Mouse (Mus musculus) embryonic facial prominence, embryonic 11.5 days (tissue): ENCODE measurements around the gene Vim. TPM values are rescaled to one million over a fixed set of nuclear protein-coding genes. Genes with fewer than 3 reads are reported as not detected.
"Not testable (repeated sequence)": the region's sequence is repeated elsewhere in the genome, so short reads cannot be mapped to it uniquely, and the experiment has no call there.

ENCODE experiments used
- ATAC-seq: fragments of 200-750 bp; cut with Nextera tagmentation; replicated peaks from 2 replicates; pipeline ENCODE4 v1.8.0; 2017; ENCODE audit warnings: low read depth; ENCODE audit not compliant: insufficient number of reproducible peaks, low FRiP score, low TSS enrichment
- DNase-seq: peaks from one replicate; pipeline ENCODE4 v3.0.0-alpha.2; 2015; ENCODE audit warnings: low spot score
- H3K27ac ChIP-seq: fragments of 300-500 bp; sonication (generic); replicated peaks from 2 replicates; pipeline ENCODE4 v1.5.1; 2014; ENCODE audit warnings: mild to moderate bottlenecking, low read depth, low read length, control low read depth
- H3K27me3 ChIP-seq: fragments of 300-500 bp; sonication (generic); 2 replicates; pipeline ENCODE4 v1.6.1; 2014; ENCODE audit warnings: mild to moderate bottlenecking, low read length, moderate library complexity, mixed read lengths; ENCODE audit not compliant: control insufficient read depth, insufficient read depth
- H3K36me3 ChIP-seq: fragments of 300-500 bp; sonication (generic); replicated peaks from 2 replicates; pipeline ENCODE4 v1.6.1; 2014; ENCODE audit warnings: low read depth, mild to moderate bottlenecking, low read length, moderate library complexity, mixed read lengths; ENCODE audit not compliant: control insufficient read depth, insufficient read depth
- H3K4me1 ChIP-seq: fragments of 300-500 bp; sonication (generic); 2 replicates; pipeline ENCODE4 v1.6.1; 2014; ENCODE audit warnings: low read length, mixed read lengths; ENCODE audit not compliant: control insufficient read depth, insufficient read depth
- H3K4me2 ChIP-seq: fragments of 300-500 bp; sonication (generic); 2 replicates; pipeline ENCODE4 v1.6.1; 2014; ENCODE audit warnings: low read depth, mild to moderate bottlenecking, control low read depth, low read length, moderate library complexity
- H3K4me3 ChIP-seq: fragments of 300-500 bp; sonication (generic); 2 replicates; pipeline ENCODE4 v1.5.1; 2014; ENCODE audit warnings: low read depth, low read length, control low read depth
- H3K9ac ChIP-seq: fragments of 300-500 bp; sonication (generic); replicated peaks from 2 replicates; pipeline ENCODE4 v1.6.1; 2014; ENCODE audit warnings: mild to moderate bottlenecking, control low read depth, low read length
- H3K9me3 ChIP-seq: fragments of 300-500 bp; sonication (generic); replicated peaks from 2 replicates; pipeline ENCODE4 v1.6.1; 2016; ENCODE audit warnings: mild to moderate bottlenecking, low read length, inconsistent platforms, mixed read lengths; ENCODE audit not compliant: control insufficient read depth
- WGBS: fragments of 180-500 bp; shearing (Covaris S2); extraction: QIAGEN DNeasy Blood & Tissue Kit; methylation state at CpG from one replicate; pipeline ENCODE4 v1.1.7; 2014; 5-methylcytosine and 5-hydroxymethylcytosine counted together
- polyA plus RNA-seq: library from polyadenylated mRNA; unstranded; fragments of >200 nt; fragmentation: Nextera tagmentation; extraction: Ambion mirVana; gene quantifications from 2 replicates; pipeline ENCODE4 v1.2.1, GENCODE M21; 2014

Gene Vim
- polyA plus RNA-seq, 1 experiment from 2014 or later, result 682 TPM

- H3K4me1 ChIP-seq, result no peaks in the 10 kb centered on the region
- peaks cover 3% of the 10 kb centered on the region for H3K36me3 ChIP-seq
- H3K27ac ChIP-seq, result no peak overlapping the region
- no peak for DNase-seq
- no peak overlapping the region for H3K9ac ChIP-seq
- no peaks in the 10 kb centered on the region for H3K9me3 ChIP-seq
- no peaks in the 10 kb centered on the region for H3K27me3 ChIP-seq
- no peak overlapping the region for H3K4me2 ChIP-seq
- ATAC-seq, result no peak
- no peak overlapping the region for H3K4me3 ChIP-seq
- 91% methylated on average over 8 of the region's 8 CpGs for WGBS
Observed at GRCm38 (mm10) chr2:13579315-13579714, 5.6 kb downstream of the Vim start.

- no peaks in the 10 kb centered on the region for H3K9me3 ChIP-seq
- no peak overlapping the region for H3K27ac ChIP-seq
- 63% methylated on average over 11 of the region's 11 CpGs for WGBS
- no peaks in the 10 kb centered on the region for H3K27me3 ChIP-seq
- H3K4me2 ChIP-seq, result no peak overlapping the region
- no peaks in the 10 kb centered on the region for H3K4me1 ChIP-seq
- no peak overlapping the region for H3K9ac ChIP-seq
- H3K4me3 ChIP-seq, result no peak overlapping the region
- DNase-seq, result peak; percentile 8
- no peak for ATAC-seq
- peaks cover 3% of the 10 kb centered on the region for H3K36me3 ChIP-seq
Observed at GRCm38 (mm10) chr2:13579991-13580390, 6.3 kb downstream of the Vim start.

- H3K4me1 ChIP-seq, result no peaks in the 10 kb centered on the region
- H3K4me3 ChIP-seq, result no peak overlapping the region
- no peak overlapping the region for H3K4me2 ChIP-seq
- 81% methylated on average over 3 of the region's 3 CpGs for WGBS
- H3K27me3 ChIP-seq, result no peaks in the 10 kb centered on the region
- no peak overlapping the region for H3K27ac ChIP-seq
- H3K9ac ChIP-seq, result no peak overlapping the region
- H3K9me3 ChIP-seq, result no peaks in the 10 kb centered on the region
- peaks cover 3% of the 10 kb centered on the region for H3K36me3 ChIP-seq
- ATAC-seq, result no peak
- no peak for DNase-seq
Observed at GRCm38 (mm10) chr2:13582184-13582583, 8.5 kb downstream of the Vim start.

- H3K4me2 ChIP-seq, H3K9me3 ChIP-seq, H3K4me3 ChIP-seq, H3K9ac ChIP-seq, H3K36me3 ChIP-seq, DNase-seq, H3K27ac ChIP-seq, H3K27me3 ChIP-seq, H3K4me1 ChIP-seq, ATAC-seq: not testable (repeated sequence)
Observed at GRCm38 (mm10) chr2:13583746-13584145, 10.0 kb downstream of the Vim start.

GRCm38 (mm10) chr2:13593328-13593727 lies 19.6 kb downstream of the Vim start:
- H3K9me3 ChIP-seq, result no peaks in the 10 kb centered on the region
- H3K27ac ChIP-seq, result no peak overlapping the region
- H3K27me3 ChIP-seq, result no peaks in the 10 kb centered on the region
- H3K4me2 ChIP-seq, result no peak overlapping the region
- no peaks in the 10 kb centered on the region for H3K4me1 ChIP-seq
- no peak overlapping the region for H3K4me3 ChIP-seq
- 82% methylated on average over 4 of the region's 4 CpGs for WGBS
- no peak overlapping the region for H3K9ac ChIP-seq
- DNase-seq (no peak), ATAC-seq (no peak)
- no peaks in the 10 kb centered on the region for H3K36me3 ChIP-seq

- Histone ChIP-seq H3K27me3 (no peaks in the 10 kb centered on the region), H3K36me3 (no peaks in the 10 kb centered on the region), H3K4me2 (no peak overlapping the region), H3K9me3 (no peaks in the 10 kb centered on the region), H3K4me3 (no peak overlapping the region), H3K9ac (no peak overlapping the region), H3K4me1 (no peaks in the 10 kb centered on the region), H3K27ac (no peak overlapping the region)
- DNase-seq, result peak; percentile 22
- WGBS, result 97% methylated on average over 1 of the region's 1 CpGs
- no peak for ATAC-seq
Observed at GRCm38 (mm10) chr2:13596965-13597656, 23.4 kb downstream of the Vim start.

- Histone ChIP-seq H3K4me2 (no peak overlapping the region), H3K4me1 (no peaks in the 10 kb centered on the region), H3K4me3 (no peak overlapping the region), H3K27me3 (no peaks in the 10 kb centered on the region), H3K27ac (no peak overlapping the region), H3K9ac (no peak overlapping the region), H3K9me3 (no peaks in the 10 kb centered on the region), H3K36me3 (no peaks in the 10 kb centered on the region)
- no peak for DNase-seq
- ATAC-seq, result no peak
- 79% methylated on average over 5 of the region's 5 CpGs for WGBS
Observed at GRCm38 (mm10) chr2:13598166-13598565, 24.4 kb downstream of the Vim start.

- DNase-seq (no peak), ATAC-seq (no peak)
- H3K9ac ChIP-seq, result no peak overlapping the region
- no peaks in the 10 kb centered on the region for H3K4me1 ChIP-seq
- H3K4me2 ChIP-seq, result no peak overlapping the region
- H3K27ac ChIP-seq, result no peak overlapping the region
- no peak overlapping the region for H3K4me3 ChIP-seq
- no peaks in the 10 kb centered on the region for H3K9me3 ChIP-seq
- H3K36me3 ChIP-seq, result no peaks in the 10 kb centered on the region
- no peaks in the 10 kb centered on the region for H3K27me3 ChIP-seq
Observed at GRCm38 (mm10) chr2:13603093-13603492, 29.4 kb downstream of the Vim start.
